Mouse (Mus musculus): ENCODE results near the gene Ssbp2. TPM values are rescaled to one million over a fixed set of nuclear protein-coding genes. Genes with fewer than 3 reads are reported as not detected.

The Ssbp2 gene
- polyA plus RNA-seq, 1 experiment = 107 TPM

DNA sequence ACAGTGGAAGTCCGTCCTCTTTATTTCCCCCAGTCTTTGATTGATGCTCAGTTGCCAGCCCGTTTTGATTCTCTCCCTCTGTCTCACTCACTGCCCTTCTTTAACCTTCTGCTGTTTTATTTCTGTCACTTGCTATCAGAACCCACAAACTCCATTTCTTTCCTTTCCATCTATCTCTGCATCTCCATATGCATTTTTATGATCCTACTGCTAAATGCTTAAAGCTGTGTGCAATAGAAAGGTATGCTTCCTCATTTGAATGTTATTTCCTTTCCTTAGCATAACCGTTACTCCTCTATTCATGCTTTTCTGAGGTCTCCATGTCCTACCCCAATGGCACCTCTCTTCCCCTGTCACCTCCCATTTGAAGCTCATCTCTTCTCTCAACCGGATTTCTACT, 594 bp upstream of the Ssbp2 start:
- Histone ChIP-seq H3K4me3 (ENCODE audit: insufficient read depth, low read length) (no peak overlapping the region; the same call in 1 of the 2 replicates), H3K4me1 (ENCODE audit: control insufficient read depth, insufficient read depth, low read length) (peaks cover 7% of the 10 kb centered on the region; the same call in 1 of the 2 replicates), H3K27ac (ENCODE audit: insufficient read depth, low read length) (peak overlapping the region; percentile 100)
- TF ChIP-seq POLR2A (IDR thresholded peaks at IDR 0.05; ENCODE audit: extremely low read depth, insufficient read depth, low read length) = no peak
- TF ChIP-seq CTCF (IDR thresholded peaks at IDR 0.05; ENCODE audit: extremely low read depth, insufficient read depth, low read length) = no peak

- Histone ChIP-seq H3K4me1 (ENCODE audit: control insufficient read depth, insufficient read depth, low read length) (peaks cover 7% of the 10 kb centered on the region; the same call in 1 of the 2 replicates), H3K27ac (ENCODE audit: insufficient read depth, low read length) (peak overlapping the region; percentile 100), H3K4me3 (ENCODE audit: insufficient read depth, low read length) (peak overlapping the region; percentile 44)
- no peak for TF ChIP-seq CTCF (IDR thresholded peaks at IDR 0.05; ENCODE audit: extremely low read depth, insufficient read depth, low read length)
- peak; percentile 84 for TF ChIP-seq POLR2A (IDR thresholded peaks at IDR 0.05; ENCODE audit: extremely low read depth, insufficient read depth, low read length)
These were observed 670 bp downstream of the Ssbp2 start for GRCm38 (mm10) chr13:91460621-91461284.

- H3K4me1 ChIP-seq (ENCODE audit: control insufficient read depth, insufficient read depth, low read length) = peaks cover 7% of the 10 kb centered on the region; the same call in 1 of the 2 replicates
- H3K4me3 ChIP-seq (ENCODE audit: insufficient read depth, low read length) = peak overlapping the region; percentile 33
- no peak for TF ChIP-seq CTCF (IDR thresholded peaks at IDR 0.05; ENCODE audit: extremely low read depth, insufficient read depth, low read length)
- TF ChIP-seq POLR2A (IDR thresholded peaks at IDR 0.05; ENCODE audit: extremely low read depth, insufficient read depth, low read length) = no peak
- no peak overlapping the region for H3K27ac ChIP-seq (ENCODE audit: insufficient read depth, low read length)
These were observed 1.2 kb downstream of the Ssbp2 start for GRCm38 (mm10) chr13:91461299-91461698.

- H3K4me3 ChIP-seq (ENCODE audit: insufficient read depth, low read length) = peak overlapping the region; percentile 33
- no peak for TF ChIP-seq POLR2A (IDR thresholded peaks at IDR 0.05; ENCODE audit: extremely low read depth, insufficient read depth, low read length)
- no peak for TF ChIP-seq CTCF (IDR thresholded peaks at IDR 0.05; ENCODE audit: extremely low read depth, insufficient read depth, low read length)
- peaks cover 7% of the 10 kb centered on the region; the same call in 1 of the 2 replicates for H3K4me1 ChIP-seq (ENCODE audit: control insufficient read depth, insufficient read depth, low read length)
- peak overlapping the region; percentile 60; the same call in 1 of the 2 replicates for H3K27ac ChIP-seq (ENCODE audit: insufficient read depth, low read length)
These were observed 1.7 kb downstream of the Ssbp2 start for GRCm38 (mm10) chr13:91461711-91462351.

GRCm38 (mm10) chr13:91462395-91462794, 2.3 kb downstream of the Ssbp2 start:
- Histone ChIP-seq H3K4me1 (ENCODE audit: control insufficient read depth, insufficient read depth, low read length) (peaks cover 7% of the 10 kb centered on the region; the same call in 1 of the 2 replicates), H3K4me3 (ENCODE audit: insufficient read depth, low read length) (peak overlapping the region; percentile 33), H3K27ac (ENCODE audit: insufficient read depth, low read length) (no peak overlapping the region)
- TF ChIP-seq CTCF (IDR thresholded peaks at IDR 0.05; ENCODE audit: extremely low read depth, insufficient read depth, low read length) = no peak
- no peak for TF ChIP-seq POLR2A (IDR thresholded peaks at IDR 0.05; ENCODE audit: extremely low read depth, insufficient read depth, low read length)

- H3K4me3 ChIP-seq (ENCODE audit: insufficient read depth, low read length) = peak overlapping the region; percentile 33; the same call in 1 of the 2 replicates
These were observed 2.9 kb downstream of the Ssbp2 start for GRCm38 (mm10) chr13:91462893-91463481.

DNA sequence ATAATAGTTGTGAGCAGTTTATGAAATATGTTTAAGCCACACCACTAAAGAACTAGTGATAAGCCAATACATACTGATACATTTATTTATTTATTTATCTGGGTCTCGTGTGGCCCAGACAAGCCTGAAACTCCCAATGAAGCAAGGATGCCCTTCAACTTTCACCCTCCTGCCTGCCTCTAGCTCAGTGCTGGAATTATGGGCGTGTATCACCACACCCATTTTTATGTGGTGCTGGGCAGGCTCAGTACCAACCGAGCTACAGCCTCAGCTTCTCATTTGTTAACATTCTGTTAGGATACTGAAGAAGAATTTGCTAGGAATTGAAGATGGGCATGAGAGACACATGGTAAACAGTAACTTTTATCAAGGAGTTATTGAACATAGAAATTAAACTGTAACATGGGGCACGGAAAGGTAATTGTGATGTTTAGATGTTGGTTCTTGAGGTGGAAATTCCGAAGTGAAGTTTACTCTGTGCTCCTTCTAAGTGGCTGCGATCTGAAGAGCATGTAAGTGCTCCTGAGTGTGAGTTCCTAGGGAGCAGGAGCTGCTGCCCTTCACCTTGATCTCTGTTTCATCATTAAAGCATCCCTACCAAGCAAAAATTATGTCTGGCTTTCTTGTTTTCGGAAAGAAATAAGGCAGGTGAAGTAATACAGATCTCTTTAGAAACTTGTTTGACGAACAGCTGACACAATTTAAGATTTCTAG, 5.1 kb downstream of the Ssbp2 start:
- H3K4me1 ChIP-seq (ENCODE audit: control insufficient read depth, insufficient read depth, low read length) = peaks cover 1% of the 10 kb centered on the region; the same call in 1 of the 2 replicates
- H3K27ac ChIP-seq (ENCODE audit: insufficient read depth, low read length) = no peak overlapping the region
- TF ChIP-seq CTCF (IDR thresholded peaks at IDR 0.05; ENCODE audit: extremely low read depth, insufficient read depth, low read length) (no peak), POLR2A (IDR thresholded peaks at IDR 0.05; ENCODE audit: extremely low read depth, insufficient read depth, low read length) (no peak)
- H3K4me3 ChIP-seq (ENCODE audit: insufficient read depth, low read length) = no peak overlapping the region

More at GRCm38 (mm10) chr13:91462893-91463481, 2.9 kb downstream of the Ssbp2 start:
- Histone ChIP-seq H3K27ac (ENCODE audit: insufficient read depth, low read length) (no peak overlapping the region), H3K4me1 (ENCODE audit: control insufficient read depth, insufficient read depth, low read length) (peaks cover 7% of the 10 kb centered on the region; the same call in 1 of the 2 replicates)
- TF ChIP-seq CTCF (IDR thresholded peaks at IDR 0.05; ENCODE audit: extremely low read depth, insufficient read depth, low read length) (peak; percentile 66; the same call in 1 of the 2 replicates), POLR2A (IDR thresholded peaks at IDR 0.05; ENCODE audit: extremely low read depth, insufficient read depth, low read length) (no peak)

DNA sequence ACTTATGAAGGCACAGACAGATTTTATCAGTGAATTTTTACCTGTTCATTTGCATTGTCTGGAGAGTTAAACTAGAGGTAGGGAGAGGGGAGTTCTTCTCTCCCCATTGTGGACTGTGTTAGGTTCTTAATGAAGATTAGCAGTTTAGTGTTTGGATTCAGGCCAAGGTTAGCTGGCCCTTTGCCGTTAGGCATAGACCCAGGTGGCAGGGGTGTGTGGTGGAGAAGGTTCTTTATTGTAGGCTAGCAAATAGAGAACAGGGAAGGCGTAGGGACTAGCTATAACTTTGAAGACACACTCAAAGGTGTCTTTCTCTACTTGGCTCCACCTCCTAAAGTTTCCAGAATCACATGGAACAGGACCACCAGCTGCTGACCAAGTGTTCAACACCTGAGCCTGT, 11.5 kb downstream of the Ssbp2 start:
- no peak for TF ChIP-seq POLR2A (IDR thresholded peaks at IDR 0.05; ENCODE audit: extremely low read depth, insufficient read depth, low read length)
- TF ChIP-seq CTCF (IDR thresholded peaks at IDR 0.05; ENCODE audit: extremely low read depth, insufficient read depth, low read length) = no peak
- peaks cover 6% of the 10 kb centered on the region for H3K4me1 ChIP-seq (ENCODE audit: control insufficient read depth, insufficient read depth, low read length)
- H3K4me3 ChIP-seq (ENCODE audit: insufficient read depth, low read length) = no peak overlapping the region
- H3K27ac ChIP-seq (ENCODE audit: insufficient read depth, low read length) = no peak overlapping the region

DNA sequence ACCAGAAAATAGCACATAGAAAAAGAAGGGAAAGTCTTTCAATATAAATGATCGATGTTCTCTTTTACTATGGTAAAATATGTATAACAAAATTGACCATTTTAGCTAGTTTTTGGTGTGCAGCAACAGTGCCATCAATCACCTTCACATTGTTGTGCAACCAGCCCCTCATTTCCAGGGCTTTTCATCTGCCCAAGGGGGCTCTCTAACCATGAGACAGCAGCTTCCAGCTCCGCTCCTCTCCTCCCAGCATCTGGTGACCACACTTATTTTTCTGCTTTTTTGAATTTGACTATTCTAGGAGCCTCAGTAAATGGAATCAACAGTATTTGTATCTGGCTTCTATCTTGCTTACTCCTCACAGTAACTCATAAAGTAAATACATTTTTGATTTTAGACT, 11.9 kb downstream of the Ssbp2 start:
- Histone ChIP-seq H3K4me3 (ENCODE audit: insufficient read depth, low read length) (no peak overlapping the region), H3K27ac (ENCODE audit: insufficient read depth, low read length) (no peak overlapping the region), H3K4me1 (ENCODE audit: control insufficient read depth, insufficient read depth, low read length) (peaks cover 6% of the 10 kb centered on the region)
- TF ChIP-seq POLR2A (IDR thresholded peaks at IDR 0.05; ENCODE audit: extremely low read depth, insufficient read depth, low read length) (no peak), CTCF (IDR thresholded peaks at IDR 0.05; ENCODE audit: extremely low read depth, insufficient read depth, low read length) (no peak)

Measured in cortical plate, adult 2 months (tissue).